ENCODE assay signal across 8 mouse cellular contexts in genomic region chr17:24886932-24887271, GRCm38 (mm10). TPM values are rescaled to one million over a fixed set of nuclear protein-coding genes. Genes with fewer than 3 reads are reported as not detected.
A peak's percentile ranks its signal among the peaks of the same experiment; 100 is the strongest.
DNase-seq lines count a peak whose midpoint lies in the region; ATAC-seq and TF ChIP-seq lines count a peak whose summit lies in the region.

No protein-coding gene starts in this region.

- TF ChIP-seq POLR2A in embryonic fibroblast, embryonic 13.5 days (IDR thresholded peaks at IDR 0.05; ENCODE audit: low read depth, low read length) = no peak
- TF ChIP-seq POLR2A in small intestine, adult 2 months (IDR thresholded peaks at IDR 0.05; ENCODE audit: low read depth, low read length) = no peak

- peak overlapping the region; percentile 43; the same call in 1 of the 2 replicates for H3K27ac ChIP-seq in lung, embryonic 16.5 days (ENCODE audit: low read length)
- no peak overlapping the region for H3K27ac ChIP-seq in embryonic fibroblast, embryonic 13.5 days (ENCODE audit: insufficient read depth, low read length)
- H3K27ac ChIP-seq in limb, embryonic 10.5 days = peak overlapping the region; percentile 82
- peak overlapping the region; percentile 57 for H3K27ac ChIP-seq in small intestine, adult 2 months (ENCODE audit: insufficient read depth, low read depth, low read length)

- under 1% methylated on average over 18 of the region's 18 CpGs for WGBS in lung, embryonic 16.5 days
- WGBS in limb, embryonic 10.5 days = 2% methylated on average over 18 of the region's 18 CpGs
- 0% methylated on average over 18 of the region's 18 CpGs for WGBS in small intestine, adult 2 months

- H3K4me1 ChIP-seq in lung, embryonic 16.5 days (replicated peaks; ENCODE audit: control insufficient read depth, insufficient read depth, low read length) = peaks cover 17% of the 10 kb centered on the region
- H3K4me1 ChIP-seq in embryonic fibroblast, embryonic 13.5 days (ENCODE audit: control insufficient read depth, insufficient read depth, low read length) = peaks cover 2% of the 10 kb centered on the region; the same call in 1 of the 2 replicates
- H3K4me1 ChIP-seq in limb, embryonic 10.5 days = peaks cover 24% of the 10 kb centered on the region
- H3K4me1 ChIP-seq in small intestine, adult 2 months (ENCODE audit: control insufficient read depth, insufficient read depth, insufficient read length, low read length) = peaks cover 13% of the 10 kb centered on the region

- H3K27me3 ChIP-seq in lung, embryonic 16.5 days (ENCODE audit: control insufficient read depth, insufficient read depth, low read depth, low read length) = no peaks in the 10 kb centered on the region
- no peaks in the 10 kb centered on the region for H3K27me3 ChIP-seq in limb, embryonic 10.5 days (ENCODE audit: low read depth, poor library complexity, severe bottlenecking)
- no peaks in the 10 kb centered on the region for H3K27me3 ChIP-seq in small intestine, adult 2 months (ENCODE audit: control insufficient read depth, insufficient read depth, low read length)

- H3K4me3 ChIP-seq in lung, embryonic 16.5 days (ENCODE audit: low read length) = peak overlapping the region; percentile 90
- peak overlapping the region; percentile 85 for H3K4me3 ChIP-seq in embryonic fibroblast, embryonic 13.5 days (ENCODE audit: insufficient read depth, low read length)
- H3K4me3 ChIP-seq in limb, embryonic 10.5 days = peak overlapping the region; percentile 89
- H3K4me3 ChIP-seq in small intestine, adult 2 months (ENCODE audit: low read depth, low read length) = peak overlapping the region; percentile 79

- peak overlapping the region; percentile 87 for H3K9ac ChIP-seq in lung, embryonic 16.5 days (ENCODE audit: low read length)

- DNase-seq in lung, postnatal 4 days = no peak
- no peak for DNase-seq in limb, embryonic 10.5 days (ENCODE audit: low spot score)
- no peak for DNase-seq in thymus, postnatal 10 days (ENCODE audit: low spot score in 2 of 2)
- no peak for DNase-seq in adrenal gland, adult 18-20 months (ENCODE audit: low spot score in 2 of 2)
- DNase-seq in thymus, postnatal 4 days = no peak

- no peaks in the 10 kb centered on the region for H3K9me3 ChIP-seq in lung, embryonic 16.5 days (ENCODE audit: control insufficient read depth, low read length)
- no peaks in the 10 kb centered on the region for H3K9me3 ChIP-seq in limb, embryonic 10.5 days (replicated peaks)

- no peak for TF ChIP-seq CTCF in embryonic fibroblast, embryonic 13.5 days (IDR thresholded peaks at IDR 0.05; ENCODE audit: borderline replicate concordance, insufficient read depth, low read length)
- TF ChIP-seq CTCF in small intestine, adult 2 months (IDR thresholded peaks at IDR 0.05; ENCODE audit: extremely low read depth, insufficient read length, insufficient replicate concordance, low read depth, low read length) = no peak

- ATAC-seq in lung, embryonic 16.5 days (ENCODE audit: low read depth) = no peak; the same call in 1 of the 2 replicates

- peak overlapping the region; percentile 67 for H3K4me2 ChIP-seq in lung, embryonic 16.5 days (ENCODE audit: low read depth, low read length)

- peaks cover 20% of the 10 kb centered on the region for H3K36me3 ChIP-seq in lung, embryonic 16.5 days (ENCODE audit: control insufficient read depth, insufficient read depth, low read length)
- peaks cover 60% of the 10 kb centered on the region for H3K36me3 ChIP-seq in limb, embryonic 10.5 days
- H3K36me3 ChIP-seq in small intestine, adult 2 months (ENCODE audit: control insufficient read depth, insufficient read depth, low read length) = peaks cover 30% of the 10 kb centered on the region

RNA-seq across cellular contexts. Expression of gene Spsb3, which starts 0.5 kb away (rescaled TPM):
- 41.1 and 43.3 TPM in 2 replicates for polyA plus RNA-seq in lung, embryonic 16.5 days (2015; fragmentation: Nextera tagmentation; extraction: Ambion mirVana)
- polyA plus RNA-seq in embryonic fibroblast, embryonic 13.5 days (2011; ENCODE audit: insufficient read length, low read depth, missing spikeins) = 15.5 and 17.4 TPM in 2 replicates
- polyA plus RNA-seq in limb, embryonic 10.5 days (2016; fragmentation: Nextera tagmentation; extraction: Ambion mirVana) = 48.0 and 50.8 TPM in 2 replicates
- 51.5 and 88.1 TPM in 2 replicates for polyA plus RNA-seq in small intestine, adult 2 months (2012; rRNA removed)
- 10 to 100 TPM; 33.0 to 33.9 TPM for total RNA-seq in adrenal gland, adult 18-20 months (2021)

RNA-seq across cellular contexts. Expression of gene Nubp2, which starts 0.8 kb away (rescaled TPM):
- polyA plus RNA-seq in lung, embryonic 16.5 days (2015; fragmentation: Nextera tagmentation; extraction: Ambion mirVana) = 48.5 and 55.0 TPM in 2 replicates
- 22.2 and 25.6 TPM in 2 replicates for polyA plus RNA-seq in embryonic fibroblast, embryonic 13.5 days (2011; ENCODE audit: insufficient read length, low read depth, missing spikeins)
- polyA plus RNA-seq in limb, embryonic 10.5 days (2016; fragmentation: Nextera tagmentation; extraction: Ambion mirVana) = 72.7 and 79.7 TPM in 2 replicates
- 33.0 and 39.9 TPM in 2 replicates for polyA plus RNA-seq in small intestine, adult 2 months (2012; rRNA removed)
- total RNA-seq in adrenal gland, adult 18-20 months (2021) = 10 to 100 TPM; 48.5 to 54.1 TPM

RNA-seq across cellular contexts. Expression of gene Eme2, which starts 8.0 kb away (rescaled TPM):
- 28.4 and 29.1 TPM in 2 replicates for polyA plus RNA-seq in lung, embryonic 16.5 days (2015; fragmentation: Nextera tagmentation; extraction: Ambion mirVana)
- polyA plus RNA-seq in embryonic fibroblast, embryonic 13.5 days (2011; ENCODE audit: insufficient read length, low read depth, missing spikeins) = 12.4 and 14.7 TPM in 2 replicates
- polyA plus RNA-seq in limb, embryonic 10.5 days (2016; fragmentation: Nextera tagmentation; extraction: Ambion mirVana) = 22.1 and 30.6 TPM in 2 replicates
- 20.3 and 21.0 TPM in 2 replicates for polyA plus RNA-seq in small intestine, adult 2 months (2012; rRNA removed)
- total RNA-seq in adrenal gland, adult 18-20 months (2021) = 10 to 100 TPM; 40.6 to 46.1 TPM

RNA-seq across cellular contexts. Expression of gene Mrps34, which starts 8.0 kb away (rescaled TPM):
- 82.8 and 89.0 TPM in 2 replicates for polyA plus RNA-seq in lung, embryonic 16.5 days (2015; fragmentation: Nextera tagmentation; extraction: Ambion mirVana)
- 25.5 and 28.7 TPM in 2 replicates for polyA plus RNA-seq in embryonic fibroblast, embryonic 13.5 days (2011; ENCODE audit: insufficient read length, low read depth, missing spikeins)
- polyA plus RNA-seq in limb, embryonic 10.5 days (2016; fragmentation: Nextera tagmentation; extraction: Ambion mirVana) = 104 and 105 TPM in 2 replicates
- polyA plus RNA-seq in small intestine, adult 2 months (2012; rRNA removed) = 244 and 319 TPM in 2 replicates
- total RNA-seq in adrenal gland, adult 18-20 months (2021) = 100 to 1,000 TPM; 107 to 148 TPM

RNA-seq across cellular contexts. Expression of gene Nme3, which starts 9.4 kb away (rescaled TPM):
- polyA plus RNA-seq in lung, embryonic 16.5 days (2015; fragmentation: Nextera tagmentation; extraction: Ambion mirVana) = 74.7 and 74.9 TPM in 2 replicates
- polyA plus RNA-seq in embryonic fibroblast, embryonic 13.5 days (2011; ENCODE audit: insufficient read length, low read depth, missing spikeins) = 2.7 and 4.7 TPM in 2 replicates
- polyA plus RNA-seq in limb, embryonic 10.5 days (2016; fragmentation: Nextera tagmentation; extraction: Ambion mirVana) = 43.6 and 47.0 TPM in 2 replicates
- 29.4 and 52.4 TPM in 2 replicates for polyA plus RNA-seq in small intestine, adult 2 months (2012; rRNA removed)
- total RNA-seq in adrenal gland, adult 18-20 months (2021) = 100 to 1,000 TPM in 1 of 2 experiments, 10 to 100 TPM in 1; 50.8 to 100 TPM
